Comparison of ENCODE assay signal across 8 mouse cellular contexts in genomic region chrX:73342941-73343735, GRCm38 (mm10). TPM values are rescaled to one million over a fixed set of nuclear protein-coding genes. Genes with fewer than 3 reads are reported as not detected.
A peak's percentile ranks its signal among the peaks of the same experiment; 100 is the strongest.
DNase-seq lines count a peak whose midpoint lies in the region; ATAC-seq and TF ChIP-seq lines count a peak whose summit lies in the region.

No protein-coding gene starts in this region.

- no peaks in the 10 kb centered on the region for H3K4me1 ChIP-seq in embryonic facial prominence, embryonic 15.5 days
- peaks cover 6% of the 10 kb centered on the region for H3K4me1 ChIP-seq in hindbrain, embryonic 14.5 days (replicated peaks; ENCODE audit: control insufficient read depth, insufficient read depth, low read length)
- peaks cover 14% of the 10 kb centered on the region for H3K4me1 ChIP-seq in liver, embryonic 15.5 days (replicated peaks)
- H3K4me1 ChIP-seq in olfactory bulb, adult 2 months (ENCODE audit: control insufficient read depth, insufficient read depth, low read length), result peaks cover 5% of the 10 kb centered on the region; the same call in 1 of the 2 replicates

- peak overlapping the region; percentile 46 for H3K4me2 ChIP-seq in embryonic facial prominence, embryonic 15.5 days (replicated peaks)
- peak overlapping the region; percentile 63 for H3K4me2 ChIP-seq in hindbrain, embryonic 14.5 days (replicated peaks)
- H3K4me2 ChIP-seq in liver, embryonic 15.5 days, result peak overlapping the region; percentile 68

- H3K4me3 ChIP-seq in embryonic facial prominence, embryonic 15.5 days (replicated peaks), result peak overlapping the region; percentile 59
- H3K4me3 ChIP-seq in hindbrain, embryonic 14.5 days (replicated peaks; ENCODE audit: low read length), result peak overlapping the region; percentile 54
- H3K4me3 ChIP-seq in liver, embryonic 15.5 days (replicated peaks), result peak overlapping the region; percentile 61
- H3K4me3 ChIP-seq in olfactory bulb, adult 2 months (ENCODE audit: insufficient read depth, low read depth, low read length), result peak overlapping the region; percentile 98

- WGBS in embryonic facial prominence, embryonic 15.5 days, result 21% methylated on average over 15 of the region's 15 CpGs
- 21% methylated on average over 15 of the region's 15 CpGs for WGBS in hindbrain, embryonic 14.5 days
- WGBS in liver, embryonic 15.5 days (ENCODE audit: insufficient replicate concordance), result 15% methylated on average over 15 of the region's 15 CpGs
- 14% methylated on average over 15 of the region's 15 CpGs for WGBS in olfactory bulb, adult 2 months

- intact Hi-C loops in left cerebral cortex, postnatal 4 days (cut with DNase I), result no loop called here

- ATAC-seq in Patski, result peak; percentile 19
- no peak for ATAC-seq in embryonic facial prominence, embryonic 15.5 days (ENCODE audit: insufficient number of reproducible peaks, low FRiP score, low TSS enrichment, low read depth)
- ATAC-seq in hindbrain, embryonic 14.5 days (ENCODE audit: low FRiP score), result peak; percentile 19
- ATAC-seq in liver, embryonic 15.5 days (ENCODE audit: insufficient read depth), result peak; percentile 34; the same call in 1 of the 2 replicates
- no peak for ATAC-seq in monocyte, adult 5-6 weeks (replicated peaks; ENCODE audit: insufficient number of reproducible peaks, low FRiP score, low TSS enrichment, poor library complexity, severe bottlenecking)

- CTCF ChIA-PET in Patski (lab: Charles Lee), result no interaction called here

- POLR2A ChIA-PET in Patski (lab: Charles Lee), result interaction anchor here (0.7 kb wide), 1 partner anchor 281 kb away, joined by 3 read pairs; no protein-coding TSS in a partner anchor

- in situ Hi-C loops in Patski (cut with MboI; ENCODE audit: low pct_unique_long_range_greater_than_20kb), result no loop called here

- no peak for TF ChIP-seq POLR2A in olfactory bulb, adult 2 months (IDR thresholded peaks at IDR 0.05; ENCODE audit: insufficient read depth, low read depth, low read length)

- H3K27ac ChIP-seq in embryonic facial prominence, embryonic 15.5 days (replicated peaks), result peak overlapping the region; percentile 73
- H3K27ac ChIP-seq in hindbrain, embryonic 14.5 days, result peak overlapping the region; percentile 70
- H3K27ac ChIP-seq in liver, embryonic 15.5 days (replicated peaks), result no peak overlapping the region
- no peak overlapping the region for H3K27ac ChIP-seq in olfactory bulb, adult 2 months (ENCODE audit: insufficient read depth, low read depth, low read length)

- peaks cover 46% of the 10 kb centered on the region for H3K27me3 ChIP-seq in Patski
- H3K27me3 ChIP-seq in embryonic facial prominence, embryonic 15.5 days, result peaks cover 6% of the 10 kb centered on the region; the same call in 1 of the 2 replicates
- H3K27me3 ChIP-seq in hindbrain, embryonic 14.5 days (ENCODE audit: control insufficient read depth, insufficient read depth, low read length), result no peaks in the 10 kb centered on the region
- H3K27me3 ChIP-seq in liver, embryonic 15.5 days, result no peaks in the 10 kb centered on the region

- no peaks in the 10 kb centered on the region for H3K36me3 ChIP-seq in embryonic facial prominence, embryonic 15.5 days
- H3K36me3 ChIP-seq in hindbrain, embryonic 14.5 days (replicated peaks; ENCODE audit: control insufficient read depth, insufficient read depth), result no peaks in the 10 kb centered on the region
- H3K36me3 ChIP-seq in liver, embryonic 15.5 days (replicated peaks), result no peaks in the 10 kb centered on the region

- H3K9me3 ChIP-seq in embryonic facial prominence, embryonic 15.5 days (replicated peaks), result no peaks in the 10 kb centered on the region
- H3K9me3 ChIP-seq in hindbrain, embryonic 14.5 days (ENCODE audit: control insufficient read depth, low read length), result no peaks in the 10 kb centered on the region
- no peaks in the 10 kb centered on the region for H3K9me3 ChIP-seq in liver, embryonic 15.5 days (replicated peaks)

- TF ChIP-seq CTCF in Patski (IDR thresholded peaks at IDR 0.05), result no peak
- no peak for TF ChIP-seq CTCF in olfactory bulb, adult 2 months (IDR thresholded peaks at IDR 0.05; ENCODE audit: insufficient read depth, low read depth, low read length)

- peak overlapping the region; percentile 44; the same call in 1 of the 2 replicates for H3K9ac ChIP-seq in embryonic facial prominence, embryonic 15.5 days
- peak overlapping the region; percentile 73 for H3K9ac ChIP-seq in hindbrain, embryonic 14.5 days
- H3K9ac ChIP-seq in liver, embryonic 15.5 days, result peak overlapping the region; percentile 54

- DNase-seq in left cerebral cortex, postnatal 4 days, result peak; percentile 47
- no peak for DNase-seq in left cerebral cortex, adult 11 months (ENCODE audit: low spot score)
- DNase-seq in Patski (ENCODE audit: low read depth, low spot score), result no peak
- DNase-seq in hindbrain, embryonic 14.5 days (ENCODE audit: low spot score), result no peak

RNA-seq across cellular contexts. Expression of gene Zfp275, which starts 0.7 kb away (rescaled TPM):
- total RNA-seq in left cerebral cortex, postnatal 4 days (2021), result 10 to 100 TPM; 20.3 to 20.7 TPM
- polyA plus RNA-seq in Patski (2021), result 12.3 TPM
- 17.2 and 17.7 TPM in 2 replicates for polyA plus RNA-seq in embryonic facial prominence, embryonic 15.5 days (2015; fragmentation: Nextera tagmentation; extraction: Ambion mirVana)
- polyA plus RNA-seq in hindbrain, embryonic 14.5 days (2014; fragmentation: Nextera tagmentation; extraction: Ambion mirVana), result 12.1 and 13.6 TPM in 2 replicates
- polyA plus RNA-seq in liver, embryonic 15.5 days (2015; fragmentation: Nextera tagmentation; extraction: Ambion mirVana), result 2.2 and 2.5 TPM in 2 replicates
- polyA plus RNA-seq in olfactory bulb, adult 2 months (2012; ENCODE audit: insufficient read depth, insufficient read length, low replicate concordance, missing spikeins), result not detected in 2 replicates
- 5.9 to 13.7 TPM (median 12.7 TPM) in 3 replicates for total RNA-seq in monocyte, adult 5-6 weeks (2017)

RNA-seq across cellular contexts. Expression of gene Gm45015, which starts 6.5 kb away (rescaled TPM):
- not detected for total RNA-seq in left cerebral cortex, postnatal 4 days (2021)
- polyA plus RNA-seq in Patski (2021), result not detected
- not detected in 2 replicates for polyA plus RNA-seq in embryonic facial prominence, embryonic 15.5 days (2015; fragmentation: Nextera tagmentation; extraction: Ambion mirVana)
- not detected in 2 replicates for polyA plus RNA-seq in hindbrain, embryonic 14.5 days (2014; fragmentation: Nextera tagmentation; extraction: Ambion mirVana)
- polyA plus RNA-seq in liver, embryonic 15.5 days (2015; fragmentation: Nextera tagmentation; extraction: Ambion mirVana), result not detected in 2 replicates
- polyA plus RNA-seq in olfactory bulb, adult 2 months (2012; ENCODE audit: insufficient read depth, insufficient read length, low replicate concordance, missing spikeins), result not detected in 2 replicates
- total RNA-seq in monocyte, adult 5-6 weeks (2017), result not detected in 3 replicates

RNA-seq across cellular contexts. Expression of gene Xlr5a, which starts 50.4 kb away (rescaled TPM):
- not detected for total RNA-seq in left cerebral cortex, postnatal 4 days (2021)
- polyA plus RNA-seq in Patski (2021), result not detected
- polyA plus RNA-seq in embryonic facial prominence, embryonic 15.5 days (2015; fragmentation: Nextera tagmentation; extraction: Ambion mirVana), result not detected in 2 replicates
- polyA plus RNA-seq in hindbrain, embryonic 14.5 days (2014; fragmentation: Nextera tagmentation; extraction: Ambion mirVana), result not detected in 2 replicates
- polyA plus RNA-seq in liver, embryonic 15.5 days (2015; fragmentation: Nextera tagmentation; extraction: Ambion mirVana), result not detected in 2 replicates
- not detected in 2 replicates for polyA plus RNA-seq in olfactory bulb, adult 2 months (2012; ENCODE audit: insufficient read depth, insufficient read length, low replicate concordance, missing spikeins)
- total RNA-seq in monocyte, adult 5-6 weeks (2017), result not detected in 3 replicates

RNA-seq across cellular contexts. Expression of gene Xlr5c, which starts 50.4 kb away (rescaled TPM):
- not detected for total RNA-seq in left cerebral cortex, postnatal 4 days (2021)
- polyA plus RNA-seq in Patski (2021), result not detected
- not detected in 2 replicates for polyA plus RNA-seq in embryonic facial prominence, embryonic 15.5 days (2015; fragmentation: Nextera tagmentation; extraction: Ambion mirVana)
- polyA plus RNA-seq in hindbrain, embryonic 14.5 days (2014; fragmentation: Nextera tagmentation; extraction: Ambion mirVana), result not detected in 2 replicates
- polyA plus RNA-seq in liver, embryonic 15.5 days (2015; fragmentation: Nextera tagmentation; extraction: Ambion mirVana), result not detected in 2 replicates
- polyA plus RNA-seq in olfactory bulb, adult 2 months (2012; ENCODE audit: insufficient read depth, insufficient read length, low replicate concordance, missing spikeins), result not detected in 2 replicates
- total RNA-seq in monocyte, adult 5-6 weeks (2017), result not detected in 3 replicates

RNA-seq across cellular contexts. Expression of gene Gm18336, which starts 55.4 kb away (rescaled TPM):
- total RNA-seq in left cerebral cortex, postnatal 4 days (2021), result under 1 TPM in 1 of 2 experiments, not detected in 1; 0.18 TPM
- not detected for polyA plus RNA-seq in Patski (2021)
- 0.09 TPM in 1 of 2 replicates, not detected in the other for polyA plus RNA-seq in embryonic facial prominence, embryonic 15.5 days (2015; fragmentation: Nextera tagmentation; extraction: Ambion mirVana)
- polyA plus RNA-seq in hindbrain, embryonic 14.5 days (2014; fragmentation: Nextera tagmentation; extraction: Ambion mirVana), result not detected in 2 replicates
- polyA plus RNA-seq in liver, embryonic 15.5 days (2015; fragmentation: Nextera tagmentation; extraction: Ambion mirVana), result not detected in 2 replicates
- not detected in 2 replicates for polyA plus RNA-seq in olfactory bulb, adult 2 months (2012; ENCODE audit: insufficient read depth, insufficient read length, low replicate concordance, missing spikeins)
- total RNA-seq in monocyte, adult 5-6 weeks (2017), result not detected in 3 replicates

Comparison
In these comparisons a context has a peak if more than half of its experiments do, and no peak if none do; other contexts are left out.
1. ATAC-seq: peak in Patski (single experiment), hindbrain, embryonic 14.5 days (single experiment) and liver, embryonic 15.5 days (single experiment); none in embryonic facial prominence, embryonic 15.5 days (single experiment) and monocyte, adult 5-6 weeks (single experiment).
2. H3K27ac ChIP-seq: peak in embryonic facial prominence, embryonic 15.5 days (single experiment) and hindbrain, embryonic 14.5 days (single experiment); none in liver, embryonic 15.5 days (single experiment) and olfactory bulb, adult 2 months (single experiment).
3. Peak in every context shown above with its lines, with median percentiles within 50 percentile points of each other: H3K4me2 ChIP-seq, H3K4me3 ChIP-seq and H3K9ac ChIP-seq.